Mouse (Mus musculus) embryo, embryonic 10 days (tissue): ENCODE results near the gene Gm28308.

Experiments used
- DNase-seq: peaks from one replicate; pipeline ENCODE4 v3.0.0-alpha.2; 2015; ENCODE audit warnings: low spot score

Gene Gm28308

DNA sequence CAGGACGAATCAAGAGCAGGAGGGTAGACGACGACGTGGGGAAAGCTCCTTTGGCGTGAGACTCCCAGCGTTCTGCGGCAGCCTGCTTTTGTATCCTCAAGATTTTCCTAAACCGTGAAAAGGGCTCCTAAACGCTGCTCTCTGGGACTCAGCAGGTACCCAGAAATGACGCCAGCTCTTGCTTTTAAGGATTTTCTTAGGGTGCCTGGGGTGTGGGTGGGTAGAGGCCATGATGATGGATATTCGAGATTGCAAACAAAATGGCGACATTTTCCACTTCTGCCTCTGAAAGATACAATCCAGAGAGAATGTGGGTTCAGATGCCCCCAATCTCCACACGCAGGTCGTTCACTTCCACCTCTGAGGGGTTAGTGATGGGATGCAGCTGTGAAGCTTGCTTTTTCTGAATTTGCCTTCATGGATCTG, 45.4 kb downstream of the Gm28308 start:
- peak; percentile 56 for DNase-seq

DNA sequence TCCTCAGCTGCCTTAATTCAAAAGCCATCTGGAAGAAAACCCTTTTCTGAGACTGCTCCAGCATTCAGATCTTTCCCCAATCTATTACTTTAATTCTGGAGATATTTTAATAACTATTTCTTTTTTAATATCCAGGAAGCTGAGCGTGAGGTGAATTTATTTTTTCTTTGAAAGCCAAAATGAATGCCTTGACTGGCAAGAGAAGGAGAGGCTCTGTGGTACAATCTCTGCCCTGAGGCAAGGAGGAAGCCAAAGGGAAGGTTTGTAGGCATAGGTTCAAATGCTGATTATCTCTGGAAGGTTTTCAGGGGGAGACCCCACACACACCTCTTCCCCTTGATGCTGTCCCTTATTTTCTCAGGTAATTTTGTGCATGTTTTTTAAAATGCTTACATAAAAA, 46.0 kb downstream of the Gm28308 start:
- no peak for DNase-seq

DNA sequence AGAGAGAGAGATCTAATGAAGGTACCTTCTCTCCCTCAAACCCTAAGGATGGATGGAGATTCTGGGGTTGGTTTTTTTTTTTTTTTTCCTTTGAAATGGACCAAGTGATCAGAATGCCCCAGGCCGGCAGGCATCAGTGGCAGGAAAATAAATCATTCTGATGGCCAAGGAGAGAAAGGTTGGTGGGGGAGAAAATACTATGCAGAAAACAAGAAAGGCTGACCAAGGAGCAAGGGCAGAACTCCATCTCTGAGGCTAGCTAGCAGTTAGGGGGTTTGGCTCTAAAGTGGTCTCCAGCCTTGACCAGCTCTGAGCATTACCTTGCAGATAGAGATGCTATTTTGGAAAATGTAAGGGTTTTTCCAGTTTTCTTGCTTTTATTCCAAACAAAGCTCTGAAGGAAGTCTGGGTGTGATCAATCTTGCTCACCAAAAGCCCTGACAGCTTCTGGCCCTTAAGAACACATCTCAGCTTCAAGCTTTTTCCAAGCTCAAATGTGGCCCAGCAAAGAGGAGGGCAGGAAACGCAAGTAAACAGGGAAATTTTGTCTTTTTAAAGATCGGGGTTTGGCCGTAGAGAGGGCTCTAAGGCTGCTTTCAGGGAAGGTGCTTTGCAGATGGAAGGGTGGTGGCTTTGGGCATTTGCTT, 46.6 kb downstream of the Gm28308 start:
- DNase-seq = peak; percentile 76

- peak; percentile 42 for DNase-seq
These were observed 47.4 kb downstream of the Gm28308 start for GRCm38 (mm10) chr6:52165441-52166370.

- peak; percentile 89 for DNase-seq
These were observed 48.3 kb downstream of the Gm28308 start, which contains the start of gene Hoxa2 for GRCm38 (mm10) chr6:52164626-52165440. Gene Hoxa2, minus strand, starts transcription at chr6:52164831.

DNA sequence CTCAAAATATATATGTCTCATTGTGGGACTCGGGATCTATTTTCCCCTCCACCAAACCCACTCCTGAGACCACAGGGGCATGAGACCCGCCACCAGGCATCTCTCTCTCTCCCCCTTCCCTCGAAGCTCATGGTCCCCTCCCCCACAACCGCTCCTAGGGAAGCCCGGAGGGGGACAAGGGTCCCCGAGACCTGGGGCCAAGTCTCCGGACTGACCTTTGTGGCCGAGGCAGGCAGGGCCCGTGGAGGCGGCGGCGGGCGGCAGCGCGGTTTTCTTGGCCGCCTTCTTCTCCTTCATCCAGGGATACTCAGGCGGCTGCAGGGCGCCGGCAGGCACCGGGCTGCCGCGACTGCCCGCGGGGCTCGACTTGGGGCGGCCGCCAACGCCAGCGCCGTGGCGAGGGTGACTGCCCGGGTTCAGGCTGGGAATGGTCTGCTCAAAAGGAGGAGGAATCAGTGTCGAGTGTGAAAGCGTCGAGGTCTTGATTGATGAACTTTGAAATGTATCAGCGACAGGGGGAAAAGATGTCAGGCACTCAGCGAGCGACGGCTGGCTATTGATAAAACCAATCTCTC, 49.0 kb downstream of the Gm28308 start:
- peak; percentile 80 for DNase-seq

- DNase-seq = peak; percentile 75
These were observed 49.6 kb downstream of the Gm28308 start for GRCm38 (mm10) chr6:52163366-52164031.

GRCm38 (mm10) chr6:52162611-52163365, 50.4 kb downstream of the Gm28308 start:
- DNase-seq = peak; percentile 50

DNA sequence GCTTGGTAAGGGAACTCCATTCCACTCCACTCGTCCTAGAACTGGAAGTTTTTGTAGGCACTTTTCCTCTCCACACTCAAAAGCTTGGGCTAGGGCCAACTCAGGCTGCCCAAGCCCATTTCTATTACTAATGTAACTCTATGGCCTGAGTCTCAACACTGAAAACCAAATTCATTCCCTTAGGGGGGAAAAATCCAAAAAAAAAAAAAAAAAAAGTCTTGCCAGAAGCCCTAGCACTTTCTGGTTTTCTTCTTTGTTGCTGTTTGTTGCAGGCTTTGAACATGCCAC, 51.1 kb downstream of the Gm28308 start:
- DNase-seq = peak; percentile 9

- peak; percentile 16 for DNase-seq
These were observed 51.6 kb downstream of the Gm28308 start for GRCm38 (mm10) chr6:52161336-52162092.

DNA sequence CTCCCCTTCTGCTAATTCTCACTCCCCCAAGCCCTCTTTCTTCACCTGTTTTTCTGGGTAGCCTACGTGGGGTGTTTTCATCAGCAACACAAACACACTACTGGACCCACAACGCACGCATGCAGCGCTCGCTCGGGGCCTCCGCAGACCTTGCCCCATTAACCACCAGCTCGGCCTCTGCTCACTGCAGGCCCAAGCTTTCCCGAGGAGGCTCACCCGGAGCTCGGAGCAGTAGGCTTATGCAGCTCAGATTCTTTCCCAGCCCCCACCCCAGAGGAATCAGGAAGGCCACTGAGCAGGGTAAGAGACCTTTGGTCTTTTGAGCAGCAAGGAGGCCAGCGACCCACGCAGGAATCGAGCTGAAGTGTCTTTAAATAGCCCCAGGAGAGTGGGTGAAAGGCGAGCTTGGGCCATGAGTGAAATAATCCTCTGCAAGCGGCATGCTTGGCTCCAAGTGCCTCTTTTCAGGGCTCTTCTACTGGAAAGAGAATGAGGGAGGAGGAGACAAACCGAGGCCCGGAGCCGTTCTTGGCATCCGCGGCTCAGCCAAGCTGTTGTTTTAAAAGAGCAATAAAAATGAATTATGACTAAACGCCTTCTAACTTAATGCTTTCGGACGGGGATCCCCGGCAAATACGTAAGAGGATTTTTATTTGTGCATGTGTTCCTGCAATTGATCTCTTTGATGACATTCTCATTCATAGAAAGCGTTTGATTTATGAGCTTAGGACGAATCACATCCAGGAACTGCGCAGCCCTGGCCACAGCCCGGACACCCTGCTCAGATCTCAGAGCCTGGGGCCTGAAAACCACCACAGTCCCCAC, 52.4 kb downstream of the Gm28308 start:
- DNase-seq = peak; percentile 76

DNA sequence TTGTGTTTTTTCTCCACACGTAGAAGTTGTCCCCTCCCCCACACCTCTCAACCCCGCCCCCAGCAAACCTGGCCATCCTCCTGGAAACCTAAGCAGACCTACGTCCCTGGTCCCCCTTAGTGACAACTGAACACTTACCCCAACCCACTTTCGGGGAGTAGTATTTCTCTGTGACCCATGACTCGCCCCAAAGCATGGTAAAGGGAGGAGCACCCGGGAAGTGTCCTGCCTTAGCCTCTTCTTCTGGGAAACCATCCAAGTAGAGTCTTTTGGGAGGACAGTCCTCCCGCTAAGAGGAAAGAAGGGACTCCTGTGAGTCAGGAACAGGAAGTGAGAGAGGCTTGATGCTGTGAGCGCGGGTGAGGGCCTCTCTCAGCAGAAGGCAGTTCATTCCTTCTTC, 53.2 kb downstream of the Gm28308 start:
- peak; percentile 40 for DNase-seq

DNA sequence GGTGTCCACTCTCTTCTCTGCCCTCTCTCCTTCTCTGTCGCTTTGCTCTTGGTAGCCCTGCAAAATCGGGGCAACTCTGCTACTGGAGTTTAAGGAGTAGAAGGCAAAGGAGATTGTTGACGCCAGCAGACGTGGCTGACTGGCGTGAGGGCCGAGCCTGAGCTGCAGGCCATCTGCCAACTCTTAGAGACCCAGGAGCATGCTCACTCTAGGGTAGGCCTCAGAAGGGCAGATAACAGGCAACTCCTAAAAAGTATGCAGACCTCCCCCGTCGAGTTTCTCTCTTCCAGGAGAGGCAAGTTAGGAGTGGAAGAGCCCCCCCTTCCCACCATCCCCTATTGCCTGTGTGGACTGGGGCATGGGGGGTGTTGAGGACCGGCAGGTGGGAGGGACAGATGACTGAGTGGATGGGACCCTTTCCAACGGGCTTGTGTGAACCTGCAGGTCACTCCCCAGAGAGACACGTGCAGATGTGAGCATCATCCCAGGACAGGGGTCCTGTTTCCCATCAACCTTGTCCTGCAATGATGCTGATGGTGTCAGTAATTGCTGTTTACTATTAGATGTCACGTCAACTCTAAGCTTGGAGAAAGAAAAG, 53.9 kb downstream of the Gm28308 start:
- peak; percentile 49 for DNase-seq

DNA sequence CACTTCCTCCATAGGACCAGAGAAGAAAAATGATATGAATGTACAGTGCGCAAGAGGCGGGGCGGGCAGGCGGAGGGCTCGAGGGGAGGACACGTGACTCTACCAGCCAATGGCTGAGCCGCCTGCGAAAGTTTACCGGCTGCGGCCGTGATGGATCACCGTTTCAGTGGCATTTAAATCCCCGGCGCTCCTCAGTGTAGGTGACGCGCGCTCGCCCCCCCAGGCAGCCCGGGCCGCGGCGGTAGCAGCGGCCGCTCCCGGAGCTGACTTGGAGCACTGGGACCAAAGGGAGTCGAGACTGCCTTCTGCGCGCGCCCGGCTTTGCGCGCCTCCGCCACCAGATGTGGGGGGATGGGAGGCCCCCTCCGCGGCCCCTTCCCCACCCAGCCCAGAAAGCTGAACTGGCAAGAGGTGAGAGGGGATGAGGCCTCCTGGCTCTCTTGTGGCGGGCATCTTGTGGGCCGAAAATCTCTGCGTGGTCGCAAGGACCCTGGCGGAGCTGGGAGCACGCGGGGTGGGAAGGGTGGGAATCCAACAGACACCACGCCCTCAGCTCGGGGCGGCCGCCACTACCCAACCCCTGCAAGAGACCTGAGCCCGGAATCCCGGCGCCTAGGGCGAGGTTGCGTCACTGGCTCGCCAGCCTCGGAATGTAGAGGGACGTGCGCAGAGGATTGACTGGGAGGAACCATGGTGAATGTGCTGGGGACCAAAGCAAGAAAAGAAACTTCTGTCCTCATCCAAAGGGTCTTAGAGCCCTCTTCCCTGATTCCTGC, 54.7 kb downstream of the Gm28308 start, which contains the start of gene Hoxa1:
Hoxa1 (minus strand) TSS at position 42 of the 776 bp plus-strand sequence.
- DNase-seq = peak; percentile 92

DNA sequence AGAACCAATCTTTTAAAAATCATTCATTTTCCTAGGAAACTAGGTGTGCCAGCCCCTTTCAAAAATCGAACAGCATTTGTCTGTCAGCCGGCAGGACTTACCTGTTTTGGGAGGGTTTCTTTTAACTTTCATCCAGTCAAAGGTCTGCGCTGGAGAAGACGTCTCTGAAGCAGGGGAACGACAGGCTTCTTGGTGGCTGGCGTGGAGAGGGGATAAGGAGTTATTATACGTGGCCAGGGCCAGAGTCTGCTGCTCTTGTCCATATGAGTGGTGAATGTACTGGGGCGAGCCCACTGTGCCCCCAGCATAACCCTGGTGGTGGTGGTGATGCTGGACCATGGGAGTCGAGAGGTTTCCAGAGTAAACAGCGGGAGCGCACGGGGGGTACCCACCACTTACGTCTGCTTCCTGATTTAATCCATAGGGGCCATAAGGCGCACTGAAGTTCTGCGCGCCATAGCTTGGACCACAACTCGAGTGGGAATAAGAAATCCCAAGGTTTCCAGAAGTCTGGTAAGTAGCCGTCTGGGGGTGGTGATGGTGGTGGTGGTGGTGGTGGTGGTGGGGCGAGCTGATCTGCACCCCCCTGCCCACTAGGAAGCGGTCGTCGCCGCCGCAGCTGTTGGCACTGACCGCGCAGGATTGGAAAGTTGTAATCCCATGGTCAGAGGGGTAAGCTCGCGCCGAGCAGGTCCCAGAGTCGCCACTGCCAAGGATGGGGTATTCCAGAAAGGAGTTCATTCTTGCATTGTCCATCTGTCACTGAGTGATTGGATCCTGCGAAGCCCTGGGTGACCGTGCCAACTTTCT, 55.5 kb downstream of the Gm28308 start:
- DNase-seq = peak; percentile 29

GRCm38 (mm10) chr6:52156551-52157200, 56.5 kb downstream of the Gm28308 start:
- peak; percentile 19 for DNase-seq
